Mouse (Mus musculus) adrenal gland, adult (tissue): ENCODE results near the gene Mr1.
A peak's percentile ranks its signal among the peaks of the same experiment; 100 is the strongest.
"Not testable (repeated sequence)": the region's sequence is repeated elsewhere in the genome, so short reads cannot be mapped to it uniquely, and the experiment has no call there.

ENCODE experiments used
- DNase-seq, 2 experiments: peaks; one replicate each; pipeline ENCODE4 v3.0.0; 2022 to 2023; ENCODE audit warnings: low spot score in 1 of 2; ENCODE audit not compliant: inconsistent age in 2 of 2

Mr1 gene

DNA sequence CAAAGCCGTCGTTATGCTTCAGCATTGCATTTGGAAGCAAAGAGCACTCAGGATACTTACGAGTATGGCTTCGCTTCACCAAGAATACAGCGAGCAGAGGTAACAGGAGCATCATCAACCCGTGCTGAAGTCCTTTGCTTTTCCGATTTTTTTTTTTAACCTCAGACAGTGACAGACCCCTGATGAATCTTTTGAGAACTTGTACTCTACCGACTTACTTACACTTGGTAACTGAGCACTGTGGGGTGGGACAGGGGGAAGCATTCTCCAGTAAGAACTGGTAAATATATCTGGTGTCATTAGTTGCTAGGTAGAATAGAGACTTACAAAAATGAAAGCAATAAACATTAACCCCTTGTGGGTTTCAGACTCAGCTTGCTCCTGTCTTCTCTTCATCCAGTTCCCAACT is at the start of gene Mr1:
Gene Mr1 (minus strand): TSS at position 243 of the 409 bp plus-strand sequence.
- DNase-seq: peak; percentile 54 to 87

DNA sequence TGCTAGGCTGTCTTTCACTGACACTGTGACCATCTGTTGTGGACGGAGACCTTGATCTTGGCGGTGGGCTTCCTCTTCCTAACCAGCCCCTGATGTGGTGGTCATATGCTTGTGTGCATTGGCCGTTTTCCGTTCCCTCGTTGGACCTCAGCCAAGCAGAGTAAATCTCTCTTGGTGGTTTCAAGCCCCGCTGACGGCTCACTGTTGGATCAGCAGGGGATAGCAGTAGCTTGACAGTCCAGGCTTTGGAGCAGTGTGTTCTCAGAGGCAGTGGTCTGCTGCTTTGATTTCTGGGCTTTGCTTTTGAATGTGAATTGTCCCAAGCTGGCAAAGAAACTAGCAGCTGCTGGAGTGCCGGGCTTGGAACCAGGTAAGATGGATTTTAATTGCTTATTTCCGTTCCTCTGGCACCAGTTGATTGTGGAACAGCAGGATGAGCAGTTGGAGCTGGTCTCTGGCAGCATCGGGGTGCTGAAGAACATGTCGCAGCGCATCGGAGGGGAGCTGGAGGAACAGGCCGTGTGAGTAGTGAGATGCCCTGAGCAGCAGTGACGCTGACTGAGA is 46.3 kb upstream of the Mr1 start:
- no peak for DNase-seq

DNA sequence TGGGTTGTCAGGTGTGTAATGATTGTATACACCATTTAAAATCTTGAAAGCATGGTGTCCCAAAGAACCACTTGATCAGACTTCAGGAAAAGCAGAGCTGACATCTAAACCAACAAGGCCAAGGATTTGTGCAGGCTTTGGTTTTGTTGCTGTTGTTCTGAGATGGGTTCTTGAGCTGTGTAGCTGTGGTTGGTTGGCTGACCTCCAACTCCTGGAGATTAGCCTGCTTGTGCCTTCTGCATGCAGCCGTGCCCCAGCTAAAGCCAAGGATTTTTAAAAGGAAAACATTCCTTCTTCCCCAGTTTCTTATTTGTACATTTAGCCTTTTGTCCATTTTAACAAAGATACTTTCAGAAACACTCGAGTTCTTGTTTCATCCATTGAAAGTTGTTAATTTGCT is 45.1 kb upstream of the Mr1 start:
- peak in 1 of 2 experiments; percentile 47 for DNase-seq

- no peak for DNase-seq
Observed at GRCm38 (mm10) chr1:155191219-155191618, 44.6 kb upstream of the Mr1 start.

DNA sequence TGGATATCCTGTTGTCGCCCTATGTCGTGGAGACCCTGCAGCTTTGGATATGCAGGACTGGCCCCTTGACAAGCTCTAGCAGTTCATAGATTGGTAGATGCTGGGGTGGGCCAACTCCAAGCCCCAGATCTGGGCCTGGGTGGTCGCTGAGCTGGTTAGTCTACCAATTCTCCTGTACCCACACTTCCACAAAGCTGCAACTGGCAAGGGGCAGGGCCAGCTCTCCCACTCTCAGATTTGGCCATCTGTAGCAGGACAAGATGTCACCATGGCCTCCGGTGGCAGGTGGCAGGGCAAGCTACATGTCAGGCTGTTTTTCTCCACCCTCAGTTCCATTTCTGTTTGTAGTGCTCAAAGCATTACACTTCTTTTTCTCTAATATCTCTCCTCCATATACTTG is 42.0 kb upstream of the Mr1 start:
- DNase-seq: no peak

DNA sequence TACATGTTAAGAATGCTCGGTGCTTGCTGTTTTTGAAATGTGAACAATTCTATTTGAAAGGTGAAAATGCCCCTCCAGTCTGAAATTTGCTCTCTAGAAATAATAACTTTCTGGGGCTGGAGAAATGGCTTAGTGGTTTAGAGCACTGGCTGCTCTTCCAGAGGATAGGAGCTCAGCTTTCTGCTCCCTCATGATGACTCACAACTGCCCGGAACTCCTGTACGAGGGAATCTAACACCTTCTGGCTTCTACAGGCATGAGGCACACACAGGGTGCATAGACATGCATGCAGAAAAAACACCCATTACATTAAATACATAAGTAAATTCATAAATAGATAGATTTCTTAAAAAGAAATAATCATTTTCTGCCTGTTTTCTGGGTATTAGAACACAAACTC is 37.6 kb upstream of the Mr1 start:
- no peak for DNase-seq

DNA sequence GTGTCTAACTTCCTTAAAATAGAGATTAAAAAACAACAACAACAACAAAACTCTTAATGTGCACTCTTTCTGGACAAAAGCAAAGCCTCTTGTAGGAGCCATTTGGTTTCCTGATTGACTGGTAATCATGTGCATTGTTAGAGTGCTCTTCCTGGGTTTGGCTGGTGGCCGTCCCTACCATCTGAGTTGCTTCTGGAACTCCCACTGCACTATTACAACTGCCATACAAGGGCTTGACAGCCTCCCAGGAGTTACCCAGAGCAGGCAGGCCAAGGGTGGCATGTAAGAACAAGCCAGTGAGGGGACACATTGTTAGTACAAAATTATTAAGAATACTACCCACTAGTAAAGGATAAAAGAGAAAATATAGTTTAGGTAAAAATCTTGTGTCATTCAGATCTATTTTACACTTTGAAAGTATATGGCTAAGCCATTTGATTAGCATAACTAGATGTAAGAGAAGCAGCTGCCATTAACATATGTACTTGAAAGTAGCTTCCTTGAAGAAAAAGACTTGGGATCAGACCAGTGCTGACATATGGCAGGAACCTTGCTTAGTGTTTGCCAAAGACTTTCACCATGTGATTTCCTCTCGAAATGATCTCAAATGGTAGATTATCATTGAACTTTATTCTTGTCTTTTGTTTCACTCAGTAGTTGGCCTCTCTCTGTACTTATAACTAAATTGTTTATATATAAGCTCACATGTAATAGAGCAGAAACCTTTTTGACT is 31.7 kb upstream of the Mr1 start:
- DNase-seq: no peak

DNA sequence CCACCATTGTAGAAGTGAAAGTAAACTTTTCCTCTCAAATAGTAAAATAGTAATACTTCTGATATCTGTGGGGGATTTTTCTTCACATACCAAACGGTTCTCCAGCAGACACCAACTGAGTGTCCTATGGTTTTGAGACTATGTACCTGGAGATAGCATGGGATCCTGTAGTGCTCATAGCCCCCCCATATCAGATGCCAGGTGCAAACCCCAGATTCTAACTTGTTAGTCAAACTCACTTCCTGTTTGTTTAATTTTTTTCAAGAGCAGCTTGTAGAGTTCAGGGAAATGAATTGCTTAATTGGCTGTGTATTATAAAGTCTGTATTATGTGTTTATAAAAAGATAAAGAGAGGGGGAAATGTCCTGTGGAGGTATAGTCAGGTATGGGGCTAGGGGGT is 27.8 kb upstream of the Mr1 start:
- DNase-seq: no peak

- not testable (repeated sequence) for DNase-seq
Observed at GRCm38 (mm10) chr1:155173644-155174016, 27.0 kb upstream of the Mr1 start.

- no peak for DNase-seq
Observed at GRCm38 (mm10) chr1:155172895-155173643, 26.5 kb upstream of the Mr1 start.

- DNase-seq: no peak
Observed at GRCm38 (mm10) chr1:155169935-155170334, 23.3 kb upstream of the Mr1 start.

GRCm38 (mm10) chr1:155167453-155167852 is 20.8 kb upstream of the Mr1 start:
- DNase-seq: no peak

GRCm38 (mm10) chr1:155158970-155159484 is 12.4 kb upstream of the Mr1 start:
- DNase-seq: peak; percentile 68 to 82

GRCm38 (mm10) chr1:155158141-155158969 is 11.7 kb upstream of the Mr1 start, which contains the start of gene Stx6:
Gene Stx6 (plus strand): TSS chr1:155158715.
- peak; percentile 98 to 99 for DNase-seq

- no peak for DNase-seq
Observed at GRCm38 (mm10) chr1:155153906-155154305, 7.3 kb upstream of the Mr1 start.

DNA sequence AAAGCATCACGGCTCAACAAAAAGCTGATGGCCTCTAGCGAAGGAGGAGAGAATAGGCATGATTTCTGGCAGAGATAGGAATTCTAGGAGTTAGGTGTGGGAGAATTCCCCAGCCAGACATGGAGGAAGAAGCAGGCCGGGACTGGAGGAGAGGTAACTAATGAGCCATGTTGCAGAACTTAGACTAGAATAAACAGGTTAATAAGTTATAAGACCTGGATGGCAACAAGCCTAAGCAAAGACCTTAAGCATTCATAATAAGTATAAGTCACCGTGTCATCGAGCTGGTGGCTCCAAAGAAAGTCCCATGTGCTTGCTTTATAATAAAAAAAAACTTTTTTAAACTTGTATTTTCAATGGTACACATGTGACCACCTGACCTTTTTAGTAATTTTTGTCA is 4.2 kb upstream of the Mr1 start:
- no peak for DNase-seq

DNA sequence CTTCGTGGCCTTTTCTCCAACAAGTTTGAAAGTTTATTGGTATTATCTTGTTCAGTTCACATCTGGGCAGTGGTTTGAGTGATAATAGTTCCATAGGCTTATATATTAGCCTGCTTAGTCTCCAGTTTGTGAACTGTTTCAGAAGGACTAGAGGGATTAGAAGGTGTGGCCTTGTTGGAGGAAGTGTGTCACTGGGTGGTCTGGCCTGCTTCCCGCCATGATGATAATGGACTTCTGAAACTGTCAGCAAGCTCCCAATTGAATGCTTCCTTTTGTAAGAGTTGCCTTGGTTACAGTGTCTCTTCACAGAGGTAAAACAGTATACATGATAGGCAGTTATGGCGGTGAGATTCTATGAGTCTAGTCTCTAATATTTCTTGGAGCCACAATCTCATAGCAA is 2.8 kb upstream of the Mr1 start:
- no peak for DNase-seq

- no peak for DNase-seq
Observed at GRCm38 (mm10) chr1:155147228-155147627, 614 bp upstream of the Mr1 start.

DNA sequence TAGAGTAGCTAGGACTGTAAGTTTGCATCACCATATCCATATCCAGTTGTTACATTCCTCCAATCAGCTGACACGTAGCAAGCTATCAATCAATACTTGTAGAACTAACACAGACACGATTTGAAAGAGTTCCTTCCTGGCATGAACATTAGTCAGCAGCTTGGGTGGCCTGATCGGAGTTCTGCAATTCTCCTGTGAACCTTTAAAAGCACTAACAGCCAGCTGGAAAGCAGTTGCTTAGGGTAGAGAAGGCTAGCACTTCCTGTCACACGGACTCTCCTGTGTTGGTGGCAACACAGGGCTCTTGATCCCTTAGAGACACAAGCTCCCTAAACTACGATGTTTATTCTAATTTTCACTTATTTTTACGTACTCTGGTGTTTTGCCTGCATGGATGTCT is 994 bp downstream of the Mr1 start:
- peak; percentile 28 to 84 for DNase-seq

DNA sequence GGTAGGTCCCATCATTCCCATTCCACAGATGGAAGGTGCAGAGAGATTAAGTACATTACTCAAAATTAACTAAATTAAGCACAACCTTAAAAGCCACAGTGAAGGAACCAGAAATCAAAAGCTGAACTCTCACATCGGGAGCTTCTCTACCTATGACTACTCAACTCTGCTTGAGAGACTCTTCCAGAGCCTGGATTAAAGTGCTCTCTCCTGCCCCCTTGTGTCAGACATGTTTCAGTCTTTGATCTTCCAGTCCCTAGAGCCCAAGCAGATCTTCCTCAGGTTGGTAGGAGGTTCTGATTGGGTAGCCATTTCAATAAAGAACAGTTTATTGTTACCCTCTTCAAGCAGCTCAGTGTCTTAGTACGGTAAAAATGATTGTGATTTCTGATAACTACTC is 6.5 kb downstream of the Mr1 start:
- DNase-seq: peak; percentile 69 to 90

GRCm38 (mm10) chr1:155138795-155139194 is 7.8 kb downstream of the Mr1 start:
- DNase-seq: peak; percentile 89 to 94
